ENCODE assay signal across 15 mouse cellular contexts in genomic region chr14:121276016-121276415, GRCm38 (mm10).
DNase-seq lines count a peak whose midpoint lies in the region; TF ChIP-seq lines count a peak whose summit lies in the region.
"Had no signal": no experiment of that assay in that cellular context is flagged by ENCODE, and none has a peak within 500 bp of the region (broad histone marks: within the 10 kb centered on the region; RNA-seq: fewer than 3 reads in every experiment).

No protein-coding gene starts in this region.

- no peak overlapping the region for H3K4me3 ChIP-seq in layer of hippocampus, adult 2 months
- H3K4me3 ChIP-seq: embryonic facial prominence, embryonic 10.5 days; embryonic facial prominence, embryonic 12.5 days; forebrain, embryonic 13.5 days; forebrain, embryonic 15.5 days had no signal

- no peak overlapping the region for H3K27ac ChIP-seq in layer of hippocampus, adult 2 months
- H3K27ac ChIP-seq: embryonic facial prominence, embryonic 10.5 days; embryonic facial prominence, embryonic 12.5 days; forebrain, embryonic 13.5 days; forebrain, embryonic 15.5 days had no signal

- peak; percentile 61 to 64 for DNase-seq in cerebellum, postnatal 10 days
- no peak for DNase-seq in cerebellum, adult 8-10 months
- peak; percentile 45 to 70 for DNase-seq in cerebellum, postnatal 25 days
- no peak for DNase-seq in cerebellum, adult 11-12 months
- peak; percentile 33 for DNase-seq in left cerebral cortex, postnatal 4 days
- no peak for DNase-seq in left cerebral cortex, adult 11 months (ENCODE audit: low spot score)
- DNase-seq in layer of hippocampus, adult 2 months (ENCODE audit: low spot score in 2 of 2): no peak
- DNase-seq: adrenal gland, adult 8-10 months; adrenal gland, postnatal 14 days; adrenal gland, postnatal 36 days; forebrain, postnatal 0 days had no signal

- TF ChIP-seq CTCF in layer of hippocampus, adult 2 months (conservative IDR thresholded peaks at IDR 0.05): no peak

- intact Hi-C loops in left cerebral cortex, postnatal 4 days (cut with DNase I): loop anchor here (5.0 to 10.0 kb wide), 2 partner anchors 181 to 279 kb away; no protein-coding TSS in a partner anchor

Comparison
In these comparisons a context has a peak if more than half of its experiments do, and no peak if none do; other contexts are left out.
1. DNase-seq: peak in cerebellum, postnatal 10 days (2 of 2), cerebellum, postnatal 25 days (2 of 2) and left cerebral cortex, postnatal 4 days (single experiment); none in cerebellum, adult 8-10 months (single experiment), cerebellum, adult 11-12 months (single experiment), left cerebral cortex, adult 11 months (single experiment) and layer of hippocampus, adult 2 months (0 of 2).